Mouse (Mus musculus) monocyte, adult 5-6 weeks (primary cell): ENCODE data around the gene Borcs6. TPM values are rescaled to one million over a fixed set of nuclear protein-coding genes. Genes with fewer than 3 reads are reported as not detected.

ENCODE experiments used
- ATAC-seq: fragments of 153-309, 156-312 bp; replicated peaks from 2 replicates; pipeline ENCODE4 v1.8.0; 2017; ENCODE audit warnings: mild to moderate bottlenecking; ENCODE audit not compliant: low TSS enrichment, insufficient number of reproducible peaks, severe bottlenecking, poor library complexity, low FRiP score
- total RNA-seq: library from RNA; stranded (forward); fragments of 200-1000, 200-491, 200-594 nt; gene quantifications from 3 replicates; pipeline ENCODE4 v1.2.3, GENCODE M21; 2017

Borcs6 gene
- total RNA-seq, 1 experiment from 2014 or later: 12.4 TPM

DNA sequence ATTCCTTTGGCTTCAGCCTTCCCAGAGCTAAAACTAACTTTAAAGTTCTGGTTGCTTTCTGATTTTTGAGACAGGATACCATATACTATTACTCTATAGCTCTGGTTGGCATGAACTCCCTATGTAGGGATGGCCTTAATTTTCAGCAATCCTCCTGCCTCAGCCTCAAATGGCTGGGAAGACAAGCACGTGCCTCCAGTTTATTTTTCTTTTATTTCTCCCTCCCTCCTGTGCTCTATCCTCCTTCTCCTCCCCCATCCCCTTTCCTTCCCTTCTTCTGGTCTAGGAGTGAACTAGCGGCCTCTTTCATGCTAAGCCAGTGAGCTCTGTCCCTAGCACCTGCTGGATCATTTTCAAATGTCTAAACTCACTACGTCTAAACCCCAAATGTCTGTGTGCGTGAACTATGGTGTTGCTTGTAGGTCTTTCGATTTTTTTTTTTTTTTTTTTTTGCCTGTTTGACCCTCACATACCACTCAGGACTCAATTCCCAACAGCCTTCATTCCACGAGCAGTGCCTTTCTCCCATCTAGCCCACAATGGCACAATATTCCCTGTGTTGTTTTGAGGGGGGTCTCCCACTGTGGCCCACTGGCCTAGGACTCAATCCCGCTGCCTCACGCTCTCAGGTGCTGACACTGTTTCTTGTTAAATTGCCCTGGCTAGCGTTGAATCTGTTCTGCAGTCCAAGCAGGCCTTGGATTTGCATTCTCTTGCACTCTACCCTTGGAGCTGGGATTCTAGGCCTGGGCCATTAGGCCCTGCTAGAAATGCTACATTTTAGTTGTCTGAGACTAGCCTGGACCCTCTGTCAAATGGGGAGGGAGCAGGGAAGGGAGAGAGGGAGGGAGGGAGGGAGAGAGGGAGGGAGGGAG, 5.0 kb downstream of the Borcs6 start:
- ATAC-seq: no peak

DNA sequence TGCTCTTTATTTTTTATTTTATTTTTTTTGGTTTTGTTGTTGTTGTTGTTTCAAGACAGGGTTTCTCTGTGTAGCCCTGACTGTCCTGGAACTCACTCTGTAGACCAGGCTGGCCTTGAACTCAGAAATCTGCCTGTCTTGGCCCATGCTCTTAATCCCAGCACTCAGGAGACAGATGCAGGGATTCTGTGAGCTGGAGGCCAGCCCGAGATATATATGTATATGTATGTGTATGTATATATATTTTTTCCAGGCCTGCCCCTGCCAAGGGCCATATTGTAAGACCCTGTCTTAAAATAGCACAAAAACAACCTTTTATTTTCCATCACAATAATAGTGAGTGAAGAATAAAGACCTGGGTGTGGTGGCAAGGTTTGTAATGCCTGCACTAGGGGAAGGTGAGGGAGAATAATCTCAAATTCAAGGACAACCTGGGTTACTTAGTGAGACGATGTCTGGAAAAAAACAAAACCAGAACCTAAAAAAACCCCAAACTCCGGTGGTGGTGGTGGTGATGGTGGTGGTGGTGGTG, 5.9 kb downstream of the Borcs6 start:
- no peak for ATAC-seq

- ATAC-seq: no peak
These were observed 6.8 kb downstream of the Borcs6 start for GRCm38 (mm10) chr11:69066163-69066861.

DNA sequence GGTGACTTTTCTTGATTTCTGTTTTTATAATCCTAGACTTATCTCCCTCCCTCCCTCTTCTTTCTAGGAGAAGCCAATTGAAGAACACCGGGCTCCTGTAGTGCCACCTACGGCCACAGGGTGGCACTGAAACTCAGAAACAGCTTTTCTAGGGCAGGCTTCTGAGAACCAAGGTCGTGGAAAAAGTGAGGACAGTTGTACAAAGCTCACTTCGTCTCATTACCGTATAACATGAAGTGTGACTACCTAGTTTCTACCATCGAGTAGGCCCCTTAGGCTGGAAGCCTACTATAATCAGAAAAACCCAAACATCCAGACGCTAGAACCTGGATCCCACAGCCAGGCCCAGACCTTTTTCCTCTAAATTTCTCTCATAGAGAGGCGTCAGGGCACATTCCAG, 7.4 kb downstream of the Borcs6 start:
- ATAC-seq: 0 out of 2 replicates have a peak, but pooled peaks have one; percentile 30

GRCm38 (mm10) chr11:69067601-69068000, 8.1 kb downstream of the Borcs6 start:
- ATAC-seq: no peak

DNA sequence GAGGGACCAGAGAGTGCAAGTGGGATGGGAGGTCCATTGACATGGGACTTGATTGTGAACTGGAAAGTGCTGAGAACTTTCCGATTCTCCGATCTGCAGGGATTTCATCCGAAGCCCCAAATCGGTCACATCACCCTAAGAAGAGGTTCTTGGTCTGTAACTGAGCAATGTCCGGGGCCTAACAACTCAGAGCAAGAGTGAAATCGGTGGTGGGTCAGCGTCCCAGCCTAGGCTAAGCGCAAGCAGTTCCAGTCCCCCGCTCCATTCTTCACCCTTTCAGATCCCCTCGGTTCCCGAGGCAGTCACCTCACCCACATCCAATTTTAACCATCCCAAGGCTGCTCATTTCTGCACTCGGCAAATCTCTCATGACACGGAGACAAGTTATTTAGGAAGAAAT, 10.6 kb downstream of the Borcs6 start:
- ATAC-seq: no peak

GRCm38 (mm10) chr11:69070590-69071222, 11.2 kb downstream of the Borcs6 start, which contains the start of gene Tmem107:
TSS of gene Tmem107 (plus strand) at chr11:69070806.
- peak; percentile 75 for ATAC-seq

- no peak for ATAC-seq
These were observed 11.7 kb downstream of the Borcs6 start for GRCm38 (mm10) chr11:69071262-69071661.

- ATAC-seq: no peak
These were observed 12.7 kb downstream of the Borcs6 start for GRCm38 (mm10) chr11:69072234-69072633.

GRCm38 (mm10) chr11:69072666-69073064, 13.1 kb downstream of the Borcs6 start:
- no peak for ATAC-seq

GRCm38 (mm10) chr11:69073065-69073888, 13.8 kb downstream of the Borcs6 start:
- peak; percentile 62 for ATAC-seq

- no peak for ATAC-seq
These were observed 14.6 kb downstream of the Borcs6 start for GRCm38 (mm10) chr11:69073951-69074775.

- ATAC-seq: no peak
These were observed 15.2 kb downstream of the Borcs6 start for GRCm38 (mm10) chr11:69074776-69075069.

DNA sequence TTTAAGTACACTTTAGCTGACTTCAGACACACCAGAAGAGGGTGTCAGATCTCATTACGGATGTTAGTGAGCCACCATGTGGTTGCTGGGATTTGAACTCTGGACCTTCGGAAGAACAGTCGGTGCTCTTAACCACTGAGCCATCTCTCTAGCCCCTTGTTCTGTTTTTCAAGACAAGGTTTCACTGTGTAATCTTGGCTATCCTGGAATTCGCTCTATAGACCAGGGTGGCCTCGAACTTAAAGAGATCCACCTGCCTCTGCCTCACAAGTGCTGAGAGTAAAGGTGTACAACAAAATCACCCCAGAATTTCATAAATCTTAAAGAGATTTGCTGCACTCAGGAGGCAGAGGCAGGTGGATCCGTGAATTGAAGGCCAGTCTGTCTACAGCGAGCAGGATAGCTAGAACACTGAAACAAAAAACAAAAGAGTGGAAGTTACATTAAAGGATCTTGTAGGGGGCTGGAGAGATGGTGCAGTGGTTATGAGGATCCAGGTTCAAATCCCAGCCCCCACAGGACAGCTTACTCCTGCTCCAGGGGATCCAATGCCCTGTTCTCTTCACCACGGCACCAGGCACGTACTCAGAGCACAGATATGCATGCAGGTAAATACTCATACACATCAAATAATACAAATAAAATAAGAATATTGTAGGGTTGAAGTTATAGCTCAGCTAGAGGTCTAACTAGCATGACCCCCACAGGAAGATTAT, 16.4 kb downstream of the Borcs6 start:
- no peak for ATAC-seq

DNA sequence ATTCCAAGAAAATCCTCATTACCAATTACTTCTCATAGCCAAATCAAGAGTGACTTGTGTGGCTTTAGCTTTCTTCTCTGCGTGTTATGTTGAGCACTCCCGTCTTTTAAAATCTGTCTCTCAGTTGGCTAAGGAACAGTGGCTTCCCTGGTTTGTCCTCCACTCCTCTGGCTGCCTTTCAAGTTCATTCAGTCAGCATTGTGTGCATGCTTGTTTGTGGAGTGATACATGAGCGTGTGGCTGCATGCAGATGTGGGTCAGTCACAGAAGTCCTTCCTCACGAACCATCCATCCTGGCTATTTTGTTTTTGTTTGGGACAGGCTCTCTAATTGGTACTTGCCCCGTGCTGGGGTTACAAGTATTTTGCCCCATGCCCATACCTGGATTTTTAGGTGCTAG, 17.1 kb downstream of the Borcs6 start:
- no peak for ATAC-seq

GRCm38 (mm10) chr11:69077316-69077715, 17.8 kb downstream of the Borcs6 start:
- ATAC-seq: no peak

- no peak for ATAC-seq
These were observed 18.5 kb downstream of the Borcs6 start for GRCm38 (mm10) chr11:69078041-69078440.
